In the genomic region with DNA sequence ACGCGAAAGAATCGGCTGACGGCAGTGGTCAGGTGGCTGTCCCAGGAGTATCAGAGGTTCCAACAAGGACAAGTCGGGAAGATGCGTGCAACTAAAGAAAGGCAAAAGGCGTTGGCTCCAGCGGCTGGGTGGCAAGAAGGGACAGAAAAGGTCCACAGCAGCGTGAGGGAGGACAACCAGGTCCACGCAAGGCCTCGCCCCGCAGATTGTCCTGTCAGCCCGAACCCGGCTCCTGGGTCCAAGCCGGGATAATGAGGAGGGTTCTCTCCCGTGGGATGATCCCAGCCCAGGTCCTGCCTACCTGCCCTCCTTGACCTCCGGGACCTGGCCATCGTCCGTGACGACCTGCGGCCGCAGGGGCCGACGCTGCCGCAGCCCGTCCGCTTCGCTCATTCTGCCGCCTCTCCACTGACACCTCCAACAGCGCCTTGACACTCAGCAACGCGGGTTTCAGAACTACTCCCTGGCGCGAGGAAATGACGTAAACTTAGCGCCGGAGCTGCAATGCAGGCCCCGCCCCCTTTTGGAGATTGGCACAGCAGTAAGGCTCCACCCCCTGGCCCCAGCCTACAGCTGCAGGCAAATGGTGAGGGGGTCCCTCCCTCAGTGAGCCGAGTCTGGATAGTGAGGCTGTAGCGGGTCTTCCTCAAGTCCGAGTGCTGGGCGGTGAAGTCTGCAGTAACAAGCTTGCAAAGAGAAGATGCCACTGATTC, we compare ENCODE assay signal across 8 mouse cellular contexts. TPM values are rescaled to one million over a fixed set of nuclear protein-coding genes. Genes with fewer than 3 reads are reported as not detected.
A peak's percentile ranks its signal among the peaks of the same experiment; 100 is the strongest.
DNase-seq lines count a peak whose midpoint lies in the region; ATAC-seq lines count a peak whose summit lies in the region.

A gene (minus strand): TSS at position 481 of the 713 bp plus-strand sequence.

- WGBS in heart, embryonic 14.5 days: under 1% methylated on average over 42 of the region's 42 CpGs
- under 1% methylated on average over 42 of the region's 42 CpGs for WGBS in liver, embryonic 13.5 days (ENCODE audit: insufficient replicate concordance)
- WGBS in stomach, embryonic 16.5 days: under 1% methylated on average over 42 of the region's 42 CpGs

- H3K27me3 ChIP-seq in heart, embryonic 14.5 days (ENCODE audit: control insufficient read depth, insufficient read depth, low read length): no peaks in the 10 kb centered on the region
- no peaks in the 10 kb centered on the region for H3K27me3 ChIP-seq in liver, embryonic 13.5 days
- H3K27me3 ChIP-seq in stomach, embryonic 16.5 days (ENCODE audit: control insufficient read depth, insufficient read depth, low read length): no peaks in the 10 kb centered on the region

- no peaks in the 10 kb centered on the region for H3K9me3 ChIP-seq in heart, embryonic 14.5 days (ENCODE audit: control insufficient read depth, low read length)
- no peaks in the 10 kb centered on the region for H3K9me3 ChIP-seq in liver, embryonic 13.5 days (replicated peaks)
- no peaks in the 10 kb centered on the region for H3K9me3 ChIP-seq in stomach, embryonic 16.5 days (replicated peaks; ENCODE audit: control insufficient read depth, low read length)

- no peaks in the 10 kb centered on the region for H3K36me3 ChIP-seq in heart, embryonic 14.5 days (ENCODE audit: control insufficient read depth, insufficient read depth, low read length)
- H3K36me3 ChIP-seq in liver, embryonic 13.5 days: no peaks in the 10 kb centered on the region
- no peaks in the 10 kb centered on the region for H3K36me3 ChIP-seq in stomach, embryonic 16.5 days (ENCODE audit: control insufficient read depth, insufficient read depth, low read length)

- H3K4me2 ChIP-seq in heart, embryonic 14.5 days (ENCODE audit: low read length): peak within 1 kb of the TSS; percentile 93
- H3K4me2 ChIP-seq in liver, embryonic 13.5 days: peak within 1 kb of the TSS; percentile 91
- H3K4me2 ChIP-seq in stomach, embryonic 16.5 days (ENCODE audit: low read depth, low read length): peak within 1 kb of the TSS; percentile 86

- peak within 1 kb of the TSS; percentile 94 for H3K9ac ChIP-seq in heart, embryonic 14.5 days (ENCODE audit: low read length)
- peak within 1 kb of the TSS; percentile 91 for H3K9ac ChIP-seq in liver, embryonic 13.5 days
- peak within 1 kb of the TSS; percentile 83 for H3K9ac ChIP-seq in stomach, embryonic 16.5 days (ENCODE audit: low read length)

- ATAC-seq in heart, embryonic 14.5 days (ENCODE audit: insufficient number of reproducible peaks, insufficient read depth, low FRiP score, low read depth): peak; percentile 97
- peak; percentile 91 for ATAC-seq in liver, embryonic 13.5 days (ENCODE audit: low read depth)
- peak; percentile 97 for ATAC-seq in stomach, embryonic 16.5 days (ENCODE audit: insufficient read depth, low FRiP score)

- peak within 1 kb of the TSS; percentile 67 for H3K27ac ChIP-seq in brown adipose tissue, adult 24 weeks (replicated peaks; ENCODE audit: low read depth, low read length)
- H3K27ac ChIP-seq in heart, embryonic 14.5 days (replicated peaks in 1 of 2; ENCODE audit: control insufficient read depth in 1 of 2, insufficient read depth in 1 of 2, low read depth in 2 of 2, low read length in 2 of 2): peak within 1 kb of the TSS; percentile 42 to 46; a peak in 3 of 4 replicates
- peak within 1 kb of the TSS; percentile 79 for H3K27ac ChIP-seq in liver, embryonic 13.5 days
- H3K27ac ChIP-seq in stomach, embryonic 16.5 days (ENCODE audit: low read length): peak within 1 kb of the TSS; percentile 68

- peak within 1 kb of the TSS; percentile 94 for H3K4me3 ChIP-seq in brown adipose tissue, adult 24 weeks (ENCODE audit: insufficient read depth, low read depth, low read length)
- H3K4me3 ChIP-seq in heart, embryonic 14.5 days (ENCODE audit: control insufficient read depth in 1 of 2, insufficient read depth in 1 of 2, low read depth in 1 of 2, low read length in 2 of 2): peak within 1 kb of the TSS; percentile 87 to 94
- peak within 1 kb of the TSS; percentile 92 for H3K4me3 ChIP-seq in liver, embryonic 13.5 days (replicated peaks)
- H3K4me3 ChIP-seq in stomach, embryonic 16.5 days (replicated peaks; ENCODE audit: low read length): peak within 1 kb of the TSS; percentile 74

- DNase-seq in CD4-positive, CD25-positive, alpha-beta regulatory T cell, adult 2 months (ENCODE audit: low read depth, low spot score): peak; percentile 98
- DNase-seq in fibroblast of lung, adult 2 months (ENCODE audit: low read depth): peak; percentile 77
- DNase-seq in kidney, postnatal 14 days: peak; percentile 98
- peak; percentile 95 for DNase-seq in liver, embryonic 13.5 days
- DNase-seq in neural tube, embryonic 10.5 days (ENCODE audit: extremely low spot score, low spot score): peak; percentile 93

- H3K4me1 ChIP-seq in brown adipose tissue, adult 24 weeks (ENCODE audit: control insufficient read depth, insufficient read depth, insufficient read length, low read length): 0 out of 2 replicates have a peak, but pooled peaks cover 2% of the 10 kb centered on the region
- H3K4me1 ChIP-seq in heart, embryonic 14.5 days (ENCODE audit: control insufficient read depth in 2 of 2, insufficient read depth in 2 of 2, low read length in 2 of 2): peaks cover 0 to 13% of the 10 kb centered on the region in 2 experiments; a peak in 2 of 4 replicates
- peaks cover 45% of the 10 kb centered on the region for H3K4me1 ChIP-seq in liver, embryonic 13.5 days (replicated peaks)
- peaks cover 7% of the 10 kb centered on the region; the same call in 1 of the 2 replicates for H3K4me1 ChIP-seq in stomach, embryonic 16.5 days (ENCODE audit: control insufficient read depth, insufficient read depth, low read length)

RNA-seq across cellular contexts. Expression of the gene that starts here (rescaled TPM):
- polyA plus RNA-seq in brown adipose tissue, adult 24 weeks (2012; ENCODE audit: insufficient read depth, insufficient read length, missing spikeins): 125 and 136 TPM in 2 replicates
- 26.6 and 27.4 TPM in 2 replicates for polyA plus RNA-seq in heart, embryonic 14.5 days (2014; fragmentation: Nextera tagmentation; extraction: Ambion mirVana)
- 26.2 and 28.7 TPM in 2 replicates for polyA plus RNA-seq in liver, embryonic 13.5 days (2015; fragmentation: Nextera tagmentation; extraction: Ambion mirVana)
- 42.1 and 43.2 TPM in 2 replicates for polyA plus RNA-seq in stomach, embryonic 16.5 days (2015; fragmentation: Nextera tagmentation; extraction: Ambion mirVana)

Comparison
In these comparisons a context has a peak if more than half of its experiments do, and no peak if none do; other contexts are left out.
1. Peak in every context shown above with its lines: DNase-seq, ATAC-seq, H3K4me3 ChIP-seq and H3K27ac ChIP-seq.